Mouse (Mus musculus) heart, postnatal 4 days (tissue): ENCODE results near the gene Gm37240. TPM values are rescaled to one million over a fixed set of nuclear protein-coding genes. Genes with fewer than 3 reads are reported as not detected.
"Not testable (repeated sequence)": the region's sequence is repeated elsewhere in the genome, so short reads cannot be mapped to it uniquely, and the experiment has no call there.

Experiments used
- DNase-seq: peaks from one replicate; pipeline ENCODE4 v3.0.0; 2021
- total RNA-seq, 2 experiments: library from RNA; stranded (reverse); gene quantifications; 2 replicates each; pipeline ENCODE4 v1.2.3; 2021

The Gm37240 gene
- total RNA-seq, 2 experiments from 2014 or later: 19.6 to 20.6 TPM

DNA sequence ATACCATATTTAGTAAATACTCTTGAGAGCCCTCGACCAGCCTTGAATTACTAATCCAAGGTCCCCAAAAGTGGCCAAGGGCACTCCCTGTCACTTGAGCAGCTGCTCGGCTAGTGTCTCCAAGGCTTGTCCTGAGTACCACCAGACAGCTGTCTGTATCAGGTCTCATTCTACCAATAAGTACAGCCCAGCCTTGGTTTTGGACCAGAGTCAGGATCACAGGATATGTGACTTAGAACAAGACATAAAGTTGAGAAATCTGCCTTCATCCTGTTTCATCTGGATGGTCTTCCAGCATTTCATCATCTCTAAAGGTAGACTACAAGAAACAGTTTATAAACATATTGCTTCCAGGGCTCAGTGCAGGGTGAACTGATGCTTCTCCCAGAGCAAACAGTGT, 253.6 kb downstream of the Gm37240 start:
- no peak for DNase-seq

DNA sequence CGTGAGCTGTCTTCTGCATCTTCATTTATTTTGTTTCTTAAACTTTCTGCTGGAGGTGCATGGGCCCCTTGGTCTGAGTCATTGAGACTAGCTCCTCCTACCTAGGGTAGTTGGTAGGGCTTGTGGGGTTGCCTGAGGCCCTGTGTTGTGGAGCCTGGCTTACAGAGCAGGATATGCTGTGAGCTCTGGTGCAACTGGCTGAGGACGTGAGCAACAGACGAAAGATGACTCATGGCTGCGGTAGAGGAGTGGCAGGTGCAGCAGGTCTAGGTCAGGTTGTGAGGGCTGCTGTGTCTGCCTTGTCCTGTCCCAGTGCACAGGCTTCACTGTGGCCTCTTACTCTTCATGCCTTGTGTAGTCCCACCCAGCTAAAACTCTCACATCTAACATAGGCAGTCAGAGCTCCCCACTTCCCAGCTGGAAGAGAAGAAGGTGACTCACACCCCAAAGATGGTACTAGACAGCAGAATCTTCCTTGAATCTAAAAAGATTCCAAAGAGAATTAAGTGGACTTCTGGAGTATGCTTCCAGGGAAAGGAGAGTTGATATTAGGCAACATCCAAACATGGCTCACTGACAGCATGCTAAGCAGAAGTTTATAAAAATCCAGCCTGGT, 257.3 kb downstream of the Gm37240 start:
- DNase-seq: no peak

DNA sequence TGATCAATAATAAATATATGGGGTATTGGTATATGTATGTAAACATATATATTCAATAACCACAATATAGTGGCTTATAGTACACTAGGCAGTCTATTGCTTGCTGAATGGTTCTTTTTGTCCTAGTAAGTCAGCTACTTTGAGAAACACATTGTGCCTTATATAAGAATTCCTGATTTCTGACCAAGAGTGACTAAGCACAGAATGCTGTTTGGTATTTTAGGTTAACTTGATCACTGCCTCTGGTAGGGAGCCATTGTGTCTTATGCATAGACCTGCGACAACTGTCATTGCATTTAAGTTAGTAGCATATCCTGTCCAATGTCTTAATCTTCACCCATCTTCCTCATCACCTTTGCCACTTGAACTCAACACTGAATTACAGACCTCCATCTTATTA, 267.6 kb downstream of the Gm37240 start:
- no peak for DNase-seq

DNA sequence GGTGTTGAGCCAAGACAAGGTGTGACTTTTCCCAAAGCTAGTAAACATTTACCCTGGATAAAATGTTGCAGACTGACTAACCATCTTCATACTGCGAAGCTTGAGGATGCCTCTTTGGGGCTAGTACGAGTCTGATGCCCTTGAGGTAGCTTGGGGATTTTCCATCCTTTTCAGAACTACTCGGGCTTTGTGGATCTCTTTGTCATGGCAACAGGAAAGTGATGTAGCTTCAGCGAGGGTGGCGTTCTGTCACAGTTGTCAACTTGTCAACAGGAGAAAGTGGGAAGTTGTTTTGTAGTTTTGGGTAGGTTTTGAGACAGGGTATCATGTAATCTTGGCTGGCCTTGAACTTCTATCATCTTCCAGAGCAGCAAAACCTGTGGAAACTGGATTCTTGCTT, 268.0 kb downstream of the Gm37240 start:
- DNase-seq: no peak

DNA sequence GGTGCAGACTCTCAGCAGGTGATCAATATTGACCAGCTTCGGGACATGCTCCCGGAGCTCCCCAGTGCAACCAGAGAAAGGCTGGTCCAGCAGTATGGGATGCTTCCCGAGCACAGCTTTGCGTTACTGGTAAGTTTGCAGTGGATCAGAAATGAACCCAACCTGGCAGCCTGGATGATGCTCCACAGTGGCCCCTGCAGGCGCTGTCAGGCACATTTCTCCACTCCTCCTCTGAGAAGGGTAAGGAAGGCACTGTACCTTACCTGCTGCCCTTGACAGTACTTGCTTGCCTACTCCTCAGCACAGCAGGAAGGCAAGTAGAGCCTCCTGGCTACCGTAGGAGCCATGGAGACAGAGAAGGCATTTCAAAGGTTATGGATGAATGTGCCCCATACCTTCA, 268.4 kb downstream of the Gm37240 start:
- DNase-seq: peak; percentile 32

DNA sequence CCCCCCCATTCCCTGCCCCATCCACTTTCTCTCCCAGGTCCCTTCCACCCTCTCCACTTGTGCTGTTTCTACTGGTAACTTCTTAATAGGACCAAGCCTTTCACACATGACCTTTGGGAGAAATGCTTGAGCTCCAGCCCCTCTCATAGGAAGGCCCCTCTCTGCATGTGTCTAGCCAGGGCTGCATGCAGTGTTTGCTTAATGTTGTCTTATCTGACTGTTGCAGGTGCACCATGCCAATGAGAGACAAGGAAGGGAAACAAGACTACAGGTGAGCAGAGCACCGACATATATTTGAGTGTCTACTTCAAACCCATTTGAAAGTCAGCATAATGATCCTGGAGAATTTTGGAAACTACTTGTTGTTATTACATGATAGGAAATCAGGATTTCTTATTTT, 270.9 kb downstream of the Gm37240 start:
- no peak for DNase-seq

DNA sequence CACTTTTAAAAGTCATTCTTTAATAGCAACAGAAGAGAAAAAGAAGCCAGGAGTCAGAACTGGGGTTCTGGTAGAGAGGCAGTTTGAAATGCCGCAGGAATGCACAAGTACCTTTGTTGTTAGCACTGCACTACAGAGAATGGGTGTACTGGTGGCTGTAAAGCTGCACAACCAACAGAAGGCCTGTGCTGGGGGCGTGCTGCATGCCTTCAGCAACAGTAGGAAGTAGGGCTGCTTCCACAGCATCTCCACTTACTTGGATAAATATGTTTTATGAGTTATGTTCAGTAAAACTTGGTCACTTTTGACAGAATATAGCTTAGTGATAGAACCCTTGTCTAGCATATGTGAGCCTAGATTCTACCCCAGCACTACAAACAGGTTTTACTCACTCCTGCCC, 279.6 kb downstream of the Gm37240 start:
- DNase-seq: no peak

DNA sequence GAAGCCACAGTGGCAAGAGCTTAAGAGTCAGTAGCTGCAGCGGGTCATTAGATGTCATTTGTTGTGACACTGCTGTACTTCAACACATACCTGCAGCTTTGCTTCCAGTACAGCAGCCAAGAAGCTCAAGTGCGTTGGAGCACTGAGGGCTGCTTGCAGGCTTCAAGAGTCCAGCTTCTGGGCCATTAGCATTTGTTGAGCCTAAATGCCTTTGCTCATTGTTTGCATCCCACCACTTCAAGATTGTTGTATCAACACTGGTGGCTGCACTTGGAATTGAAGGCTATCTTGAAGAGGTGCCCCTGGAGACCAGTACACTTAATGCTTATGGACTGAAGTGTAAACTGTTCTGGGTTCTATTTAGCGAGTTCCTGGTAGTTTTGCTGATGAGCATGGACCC, 280.4 kb downstream of the Gm37240 start:
- no peak for DNase-seq

DNA sequence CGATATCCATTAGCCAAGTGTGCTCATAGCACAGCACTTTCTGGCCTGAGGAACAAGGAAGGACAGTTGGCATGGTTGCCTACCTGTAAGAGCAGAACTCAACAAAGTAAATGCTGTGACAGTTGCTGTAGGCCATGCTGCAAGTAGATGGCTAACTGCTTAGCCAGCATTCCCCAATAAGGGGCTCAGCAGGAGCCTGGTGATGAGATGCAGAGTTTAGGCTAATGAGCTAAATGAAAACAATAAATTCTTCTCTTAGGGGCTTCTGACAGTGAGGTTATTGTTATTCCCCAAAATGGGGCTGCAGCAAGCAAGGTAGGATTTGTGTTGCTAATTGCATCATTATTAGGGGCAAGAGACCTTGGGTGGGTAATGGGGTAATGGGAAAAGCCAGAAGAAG, 283.5 kb downstream of the Gm37240 start:
- DNase-seq: no peak

DNA sequence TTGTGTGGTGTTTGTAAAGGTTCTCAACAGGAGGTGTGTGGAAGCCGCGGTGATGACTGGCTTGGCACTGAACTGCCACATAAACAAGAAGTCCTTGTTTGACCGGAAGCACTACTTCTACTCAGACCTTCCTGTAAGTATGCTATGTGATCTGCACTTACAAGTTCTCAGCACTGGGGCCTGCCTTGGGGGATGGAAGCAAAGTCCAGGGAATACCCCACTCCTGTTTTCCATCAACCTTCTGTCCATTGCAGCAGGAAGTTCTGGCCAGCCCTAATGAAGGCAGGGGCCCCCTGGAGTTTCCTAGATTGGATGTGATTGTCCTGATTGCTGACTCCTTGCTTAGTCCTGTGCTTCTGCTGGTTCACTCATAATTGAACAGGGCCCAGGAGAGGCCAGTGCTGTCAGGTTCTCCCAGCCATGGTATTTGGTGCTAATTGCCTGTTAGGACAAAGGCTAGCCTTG, 285.4 kb downstream of the Gm37240 start:
- DNase-seq: no peak

DNA sequence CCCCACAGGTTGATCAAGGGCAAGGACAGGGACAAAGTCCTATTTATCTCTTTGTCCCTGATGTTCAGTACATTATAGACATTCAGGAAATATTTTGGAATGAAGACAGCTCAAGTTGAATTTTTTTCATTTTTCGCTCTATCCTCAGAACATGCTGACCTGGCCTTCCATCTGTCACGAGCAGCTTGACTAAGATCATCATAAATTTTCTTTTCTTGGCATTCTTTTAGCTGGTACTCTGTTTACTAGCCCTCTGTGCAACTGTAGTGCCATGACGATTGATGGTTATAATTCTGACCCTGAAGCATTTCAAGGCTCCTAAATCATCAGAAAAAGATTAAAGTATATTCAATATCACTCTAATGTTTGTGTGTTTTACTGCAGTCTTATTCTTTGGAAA, 287.8 kb downstream of the Gm37240 start:
- DNase-seq: no peak

DNA sequence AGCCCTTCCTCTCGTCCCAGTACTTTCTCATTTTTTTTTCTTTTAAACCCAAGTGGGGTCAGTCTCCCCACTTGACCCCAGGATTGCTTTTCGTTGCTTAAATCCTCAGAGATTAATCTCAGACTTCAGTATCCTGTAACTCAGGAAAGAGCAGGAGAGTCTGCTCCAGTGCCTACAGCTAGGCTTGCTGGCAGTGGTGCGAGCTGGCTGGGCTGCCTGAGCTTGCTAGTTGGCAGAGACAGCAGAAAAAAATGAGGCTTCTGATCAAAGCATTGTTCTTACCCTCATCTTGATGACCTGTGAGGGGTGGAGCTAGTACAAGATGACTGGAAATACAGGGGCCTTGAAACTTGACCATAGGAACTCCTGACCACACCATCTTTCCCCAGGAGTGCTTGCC, 292.9 kb downstream of the Gm37240 start:
- DNase-seq: no peak

DNA sequence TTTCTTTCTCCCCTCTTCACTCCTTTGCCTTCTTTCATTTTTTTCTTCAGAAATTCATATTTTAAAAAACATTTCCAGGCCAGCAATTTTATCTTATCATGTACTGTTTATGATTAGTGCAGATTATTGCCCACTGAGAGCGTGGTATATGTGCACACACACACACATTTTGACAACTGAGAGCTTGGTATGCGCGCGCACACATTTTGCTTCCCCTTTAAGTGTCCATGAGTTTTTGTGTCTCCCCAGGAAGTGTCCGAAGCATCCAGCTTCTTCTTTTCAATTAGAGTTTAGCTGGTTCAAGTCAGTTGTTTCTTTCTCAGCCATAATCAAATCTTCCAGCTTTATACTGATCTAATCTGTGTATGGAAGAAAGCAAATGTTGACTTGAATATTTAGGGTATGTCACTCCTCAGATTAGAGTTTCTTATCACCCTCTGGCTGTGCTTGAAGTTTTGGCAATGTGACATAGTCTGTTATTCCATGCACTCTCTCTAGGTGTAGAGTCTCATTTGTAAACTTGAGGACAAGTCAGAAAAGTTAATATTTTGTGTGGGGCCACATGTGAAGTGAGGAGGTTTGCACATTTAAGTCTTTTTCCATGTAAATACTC, 294.6 kb downstream of the Gm37240 start:
- no peak for DNase-seq

DNA sequence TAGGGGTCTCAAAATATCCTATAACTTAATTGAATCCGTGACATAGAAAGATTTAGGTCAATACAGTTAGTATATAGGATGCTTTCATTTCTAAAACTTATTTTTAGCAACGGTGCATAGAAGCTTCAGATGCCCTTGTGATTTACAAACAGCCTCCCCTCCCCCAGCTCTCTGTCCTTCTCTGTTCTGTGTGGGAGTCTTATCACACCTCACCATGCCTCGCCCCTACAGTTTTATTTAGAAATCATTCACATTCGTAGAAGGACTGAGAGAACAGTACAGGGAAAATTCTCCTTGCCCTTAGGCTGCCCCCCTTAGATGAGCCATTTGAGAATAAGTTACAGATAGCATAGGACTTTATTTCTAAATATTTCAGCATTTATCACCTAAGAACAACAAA, 295.3 kb downstream of the Gm37240 start:
- peak; percentile 33 for DNase-seq

DNA sequence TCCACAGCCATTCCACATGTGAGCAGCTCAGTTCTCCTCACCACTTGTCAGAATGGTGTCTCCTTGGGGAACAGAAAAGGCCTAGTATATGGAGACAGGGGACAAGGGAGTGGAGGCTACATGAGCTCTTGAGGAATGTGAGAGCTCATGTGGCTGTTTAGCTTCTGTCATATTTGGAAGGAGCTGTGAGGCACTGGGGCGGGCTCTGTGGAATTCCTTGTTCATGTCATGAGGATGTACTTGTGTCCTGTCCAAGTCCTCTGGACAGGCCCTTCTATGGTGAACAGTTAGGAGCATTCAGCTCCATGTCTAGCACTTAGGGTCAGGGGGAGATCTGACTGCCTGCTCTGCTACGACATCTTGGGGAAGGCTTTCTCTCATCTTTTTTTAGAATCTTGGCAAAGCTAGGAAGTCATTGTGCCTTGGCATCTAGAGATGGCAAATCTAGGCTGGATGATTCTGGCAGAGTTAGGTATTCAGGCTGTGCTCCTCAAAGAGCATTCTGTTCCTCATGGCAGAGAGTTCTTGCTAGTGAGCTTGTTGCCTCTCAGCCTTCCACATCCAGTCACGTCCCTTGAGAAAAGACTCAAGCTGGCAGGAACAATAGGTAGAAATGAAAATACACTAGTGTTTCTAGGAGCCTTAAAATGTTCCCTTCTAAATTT, 297.1 kb downstream of the Gm37240 start:
- DNase-seq: peak; percentile 45

DNA sequence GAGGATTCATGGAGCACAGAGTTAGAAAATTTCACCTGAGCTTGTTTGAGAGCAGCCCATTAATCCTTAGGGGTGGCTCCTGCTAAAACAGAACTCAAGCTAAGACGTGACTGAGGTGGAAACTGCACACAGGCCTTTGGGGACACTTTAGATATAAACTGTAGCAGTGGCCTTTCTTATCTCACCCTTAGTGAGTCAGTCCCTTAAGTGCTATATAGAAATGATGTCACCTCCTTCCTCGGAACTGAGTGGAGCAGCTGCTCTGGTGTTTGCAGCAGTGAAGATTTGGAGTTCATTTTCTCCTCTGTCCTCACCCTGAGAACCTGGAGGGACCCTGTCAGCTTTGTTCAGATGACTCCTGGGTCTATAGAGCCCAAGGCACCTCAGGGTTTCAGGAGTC, 298.6 kb downstream of the Gm37240 start:
- no peak for DNase-seq

DNA sequence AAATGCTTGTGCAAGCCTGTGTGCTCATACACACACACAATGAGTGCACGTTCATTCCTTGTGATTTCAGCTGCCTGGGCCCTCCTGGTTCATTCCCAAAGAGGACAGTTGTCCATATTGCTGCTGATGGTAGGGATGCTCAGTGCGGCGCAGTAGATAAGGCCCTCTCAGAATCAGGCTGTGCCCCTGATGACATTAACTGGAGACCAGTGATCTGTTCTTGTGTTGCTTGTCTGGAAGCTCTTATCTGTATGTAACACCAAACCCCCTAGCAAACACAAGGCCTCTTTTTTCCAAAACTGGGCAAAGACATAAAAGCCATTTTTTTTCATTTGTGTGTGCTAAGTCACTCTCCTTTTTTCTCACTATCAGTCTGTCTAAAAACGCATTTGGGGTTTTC, 302.4 kb downstream of the Gm37240 start:
- DNase-seq: no peak

DNA sequence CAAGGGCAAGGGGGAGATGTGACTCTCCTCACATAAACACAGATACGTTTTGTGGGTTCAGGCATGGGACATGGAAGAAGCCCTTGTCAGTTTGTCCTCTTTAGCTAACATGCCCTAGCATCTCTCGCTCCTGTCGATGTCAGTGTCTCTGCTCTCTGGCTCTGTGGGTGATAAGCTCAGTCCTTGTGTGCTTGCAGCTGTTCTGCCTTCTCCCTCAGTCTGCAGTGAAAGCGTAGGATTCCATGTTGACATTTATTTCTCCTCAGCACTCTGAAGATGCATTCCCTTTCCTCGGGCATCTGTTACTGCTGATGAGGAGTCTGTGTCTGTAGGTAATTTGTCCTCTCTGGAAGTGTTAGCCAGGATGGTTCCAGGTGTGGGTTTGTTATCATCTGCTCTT, 304.1 kb downstream of the Gm37240 start:
- no peak for DNase-seq

DNA sequence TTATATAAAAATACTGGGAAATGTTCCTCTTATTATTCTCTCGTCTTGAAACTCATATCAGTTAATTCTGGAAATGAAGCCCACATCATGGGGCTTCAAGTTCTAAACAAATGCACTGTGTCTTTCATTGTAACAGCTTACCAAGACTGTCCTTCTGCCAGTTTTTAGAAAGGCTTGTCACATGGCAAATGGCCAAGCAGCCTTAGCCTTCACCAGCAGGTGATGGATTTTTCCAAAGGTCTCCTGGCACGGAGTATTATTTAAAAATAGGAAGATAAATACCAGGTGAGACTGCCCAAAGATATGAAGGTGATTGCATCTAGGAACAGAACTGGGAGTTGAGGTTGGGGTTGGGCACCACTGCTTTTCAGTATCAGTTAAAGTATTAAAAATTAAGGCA, 304.6 kb downstream of the Gm37240 start:
- DNase-seq: no peak

DNA sequence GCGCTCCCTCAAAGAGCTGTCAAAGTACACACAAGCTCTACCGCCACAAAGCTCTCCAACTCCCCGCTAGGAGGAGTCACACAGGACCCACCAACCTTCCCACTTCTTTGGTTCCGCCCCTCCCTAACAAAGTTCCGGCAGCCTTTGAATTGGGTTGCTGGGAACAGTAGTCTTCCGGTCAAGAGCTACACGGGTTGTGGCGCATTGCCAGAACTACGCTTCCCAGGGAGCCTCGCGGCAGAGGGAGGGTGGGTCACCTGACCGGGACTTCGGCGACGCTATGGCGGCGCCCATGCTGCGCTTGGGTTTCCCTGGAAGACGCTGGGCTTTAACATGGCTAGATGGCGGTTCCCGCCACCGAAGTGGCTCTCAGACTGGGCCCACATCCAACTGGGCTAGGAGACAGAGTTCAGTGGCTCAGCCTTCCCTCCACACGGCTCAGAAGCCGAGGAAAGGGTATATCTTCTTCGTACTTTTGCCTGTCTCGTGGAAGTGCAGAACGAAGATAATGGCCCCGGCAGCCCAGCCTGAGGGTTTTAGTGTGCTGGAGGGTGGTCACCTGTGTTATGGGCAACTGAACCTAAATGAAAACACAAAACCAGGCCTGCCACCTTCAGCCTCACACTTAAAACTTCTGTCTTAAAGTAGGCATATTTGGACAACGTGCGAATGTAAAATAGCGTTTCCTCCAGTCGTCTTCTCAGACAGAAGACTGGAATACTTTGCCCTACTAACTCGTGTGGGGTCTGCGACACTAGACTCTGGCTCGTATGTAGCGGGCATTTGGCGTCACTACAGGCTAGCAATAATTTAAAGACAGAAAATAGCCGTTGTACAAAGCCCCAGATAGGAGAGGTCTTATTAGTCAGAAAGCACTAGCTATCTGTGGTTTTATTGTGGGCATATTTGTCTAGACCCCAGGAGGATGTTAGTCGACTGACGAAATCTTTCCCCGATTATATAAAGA, 313.2 kb downstream of the Gm37240 start, which contains the start of gene Gatb:
TSS of gene Gatb (plus strand) at position 256 of the 967 bp plus-strand sequence.
- peak; percentile 99 for DNase-seq

DNA sequence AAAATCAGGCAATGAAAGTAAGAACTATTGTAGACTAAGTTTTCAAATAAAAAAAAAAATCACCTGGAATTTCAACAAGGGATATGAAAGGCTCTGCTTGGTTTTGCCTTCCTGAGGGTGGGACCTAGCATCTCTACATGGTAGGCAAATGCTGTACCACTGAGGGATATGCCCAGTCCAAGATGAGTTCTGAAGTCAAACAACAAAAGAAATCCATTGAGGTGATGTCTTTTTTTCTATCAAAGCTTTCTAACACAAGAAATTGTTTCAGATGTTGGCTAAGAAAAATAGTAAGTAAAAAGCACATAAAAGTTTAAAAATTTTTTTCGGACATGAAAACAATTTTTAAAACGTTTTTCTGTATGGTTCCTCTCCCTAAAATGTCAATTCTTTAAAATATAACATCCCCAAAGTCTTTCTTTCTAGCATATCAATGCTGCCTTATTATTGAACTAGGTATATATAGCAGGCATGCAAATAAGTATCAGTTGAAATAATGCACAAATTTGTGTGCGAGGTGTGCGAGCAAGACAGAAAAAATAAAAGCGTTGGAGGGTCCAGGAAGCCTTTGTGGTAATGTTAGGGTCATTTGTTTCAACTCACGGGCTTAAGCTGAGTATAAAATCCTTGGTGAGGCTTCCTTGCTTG, 314.0 kb downstream of the Gm37240 start:
- no peak for DNase-seq

DNA sequence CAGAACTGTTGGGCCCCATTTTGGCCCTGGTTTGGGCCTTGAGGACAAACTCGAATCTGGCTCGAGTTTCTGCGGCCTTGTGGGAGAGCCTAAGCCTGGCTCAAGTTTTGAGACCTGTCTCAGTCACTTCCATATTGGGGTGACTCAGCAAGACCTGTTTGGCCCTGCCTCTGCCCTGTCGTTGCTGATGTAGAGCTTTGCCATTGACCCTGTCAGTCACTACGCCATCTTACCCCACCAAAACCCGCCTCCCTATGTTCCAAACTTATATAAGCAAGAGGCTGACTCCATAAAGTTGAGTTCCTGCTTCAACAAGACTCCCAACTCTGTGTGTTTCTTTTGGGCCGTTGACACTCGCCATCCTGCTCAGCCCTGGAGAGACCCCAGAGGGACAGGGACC, 314.8 kb downstream of the Gm37240 start:
- DNase-seq: not testable (repeated sequence)
